Mouse (Mus musculus) testis, adult 2 months (tissue): ENCODE measurements around the gene Cdc37. TPM values are rescaled to one million over a fixed set of nuclear protein-coding genes. Genes with fewer than 3 reads are reported as not detected.
"Not testable (repeated sequence)": the region's sequence is repeated elsewhere in the genome, so short reads cannot be mapped to it uniquely, and the experiment has no call there.

Experiments
- H3K27ac ChIP-seq: fragments of 200-500 bp; 2 replicates; pipeline ENCODE4 v1.5.1; 2012; ENCODE audit warnings: low read depth, low read length; ENCODE audit not compliant: control insufficient read depth, insufficient read depth
- H3K27me3 ChIP-seq: fragments of 200-500 bp; 2 replicates; pipeline ENCODE4 v1.6.1; 2012; ENCODE audit warnings: mild to moderate bottlenecking, low read length, moderate library complexity; ENCODE audit not compliant: control insufficient read depth, insufficient read depth
- H3K36me3 ChIP-seq: fragments of 200-500 bp; 2 replicates; pipeline ENCODE4 v1.6.1; 2012; ENCODE audit warnings: mild to moderate bottlenecking, low read length; ENCODE audit not compliant: control insufficient read depth, insufficient read depth
- H3K4me1 ChIP-seq: fragments of 200-500 bp; 2 replicates; pipeline ENCODE4 v1.6.1; 2012; ENCODE audit warnings: low read length; ENCODE audit not compliant: control insufficient read depth, insufficient read depth
- H3K4me3 ChIP-seq: fragments of 200-500 bp; 2 replicates; pipeline ENCODE4 v1.5.1; 2012; ENCODE audit warnings: low read depth, mild to moderate bottlenecking, low read length, moderate library complexity, mixed read lengths; ENCODE audit not compliant: control insufficient read depth
- CTCF ChIP-seq: fragments of 200-500 bp; IDR thresholded peaks from 2 replicates; pipeline ENCODE4 v1.5.1; 2012; ENCODE audit warnings: low read depth, mild to moderate bottlenecking, inconsistent platforms, low read length, moderate library complexity; ENCODE audit not compliant: control insufficient read depth, insufficient read depth, insufficient replicate concordance
- POLR2A ChIP-seq: fragments of 200-500 bp; IDR thresholded peaks from 2 replicates; pipeline ENCODE4 v1.6.1; 2012; ENCODE audit warnings: low read depth, mild to moderate bottlenecking, inconsistent platforms, low read length, moderate library complexity; ENCODE audit not compliant: control insufficient read depth
- polyA plus RNA-seq: library from polyadenylated mRNA; depleted of rRNA; stranded (reverse); fragments of >200 nt; gene quantifications from 2 replicates; pipeline ENCODE4 v1.2.3, GENCODE M21; 2012; rRNA removed

The Cdc37 gene
- 38.1 and 40.6 TPM in 2 replicates for polyA plus RNA-seq

DNA sequence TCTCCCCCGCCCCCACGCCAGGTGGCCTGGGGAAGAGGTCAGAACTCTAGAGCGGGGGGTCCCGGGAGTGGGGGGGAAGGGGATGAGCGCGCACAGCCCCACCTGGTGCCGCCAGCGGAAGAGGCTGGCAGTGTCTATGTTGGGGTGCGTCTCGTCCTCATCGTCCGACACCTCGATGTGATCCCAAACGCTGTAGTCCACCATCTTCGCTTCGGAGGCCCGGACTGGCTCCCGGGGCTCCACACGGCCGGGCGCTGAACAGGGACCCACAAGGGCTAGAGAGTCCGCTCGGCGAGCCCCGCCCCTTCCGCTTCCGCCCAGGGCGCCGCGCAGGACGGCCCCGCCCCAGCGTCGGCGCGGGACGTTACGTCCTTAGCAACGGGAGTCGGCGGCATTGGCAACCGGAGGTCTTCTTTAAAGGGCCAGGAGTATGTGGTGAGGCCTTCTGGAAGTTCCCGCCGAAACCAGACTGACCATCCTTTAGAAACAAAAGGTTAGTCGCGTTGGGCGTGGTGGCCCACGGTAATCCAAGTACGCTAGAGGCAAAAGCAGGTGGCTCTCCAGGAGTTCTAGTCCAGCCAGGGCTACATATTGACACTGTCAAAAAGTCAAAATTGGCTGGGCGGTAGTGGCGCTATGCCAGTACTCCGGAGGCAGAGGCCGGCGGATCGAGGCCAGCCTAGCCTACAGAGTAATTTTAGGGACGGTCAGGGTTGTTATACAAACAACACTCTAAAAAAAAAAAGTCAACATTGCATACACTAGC is at the start of gene Cdc37:
TSS of gene Cdc37 (minus strand) at position 329 of the 766 bp plus-strand sequence.
- H3K27me3 ChIP-seq = no peaks in the 10 kb centered on the region
- peak within 1 kb of the TSS; percentile 87 for H3K27ac ChIP-seq
- H3K36me3 ChIP-seq = no peaks in the 10 kb centered on the region
- H3K4me3 ChIP-seq = peak within 1 kb of the TSS; percentile 93
- TF ChIP-seq POLR2A (peak; percentile 70), CTCF (no peak)
- peaks cover 28% of the 10 kb centered on the region for H3K4me1 ChIP-seq

DNA sequence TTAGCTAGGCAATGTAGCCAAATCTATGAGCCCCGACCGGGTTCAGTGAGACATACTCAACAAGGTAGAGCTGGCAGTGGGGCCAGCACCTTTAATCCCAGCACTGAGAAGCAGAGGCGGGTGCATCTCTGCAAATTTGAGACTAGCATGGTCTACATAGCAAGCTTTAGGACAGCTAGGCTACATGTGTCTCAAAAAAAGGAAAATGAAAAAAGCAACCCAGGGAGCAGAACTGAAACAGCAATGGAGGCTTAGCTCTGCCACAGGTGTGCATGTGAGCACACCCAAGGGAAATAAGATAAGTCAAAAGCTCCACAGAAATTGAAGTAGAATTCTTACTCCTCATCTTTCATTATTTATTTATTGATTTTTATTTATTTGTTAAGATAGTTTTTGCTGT is 49.2 kb upstream of the Cdc37 start:
- H3K4me1 ChIP-seq = peaks cover 7% of the 10 kb centered on the region
- TF ChIP-seq POLR2A (no peak), CTCF (no peak)
- H3K27ac ChIP-seq = no peak overlapping the region
- peak overlapping the region; percentile 59; the same call in 1 of the 2 replicates for H3K4me3 ChIP-seq
- H3K27me3 ChIP-seq = no peaks in the 10 kb centered on the region
- H3K36me3 ChIP-seq = no peaks in the 10 kb centered on the region

DNA sequence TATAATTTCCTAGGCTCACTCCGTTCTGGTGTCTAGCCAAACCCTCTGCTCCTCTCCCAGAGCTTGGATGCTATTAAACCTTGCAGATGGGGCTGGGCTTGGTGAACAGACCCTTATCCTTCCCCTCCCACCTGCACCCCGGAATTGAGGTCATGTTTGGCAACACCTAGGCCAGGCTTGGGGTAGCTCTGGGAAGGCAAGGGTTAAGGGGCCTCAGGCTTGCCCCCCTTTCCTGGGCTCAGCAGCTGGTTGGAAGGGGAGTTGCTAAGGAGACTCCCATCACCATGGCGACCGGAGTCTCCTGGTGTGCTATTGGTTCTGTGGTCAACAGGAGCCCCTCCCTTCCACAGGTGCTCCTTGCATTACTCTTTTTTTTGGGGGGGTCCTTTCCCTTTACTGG is 48.2 kb upstream of the Cdc37 start:
- Histone ChIP-seq H3K27me3 (no peaks in the 10 kb centered on the region), H3K4me1 (peaks cover 7% of the 10 kb centered on the region), H3K36me3 (no peaks in the 10 kb centered on the region), H3K27ac (no peak overlapping the region), H3K4me3 (peak overlapping the region; percentile 59)
- TF ChIP-seq POLR2A (no peak), CTCF (no peak)

DNA sequence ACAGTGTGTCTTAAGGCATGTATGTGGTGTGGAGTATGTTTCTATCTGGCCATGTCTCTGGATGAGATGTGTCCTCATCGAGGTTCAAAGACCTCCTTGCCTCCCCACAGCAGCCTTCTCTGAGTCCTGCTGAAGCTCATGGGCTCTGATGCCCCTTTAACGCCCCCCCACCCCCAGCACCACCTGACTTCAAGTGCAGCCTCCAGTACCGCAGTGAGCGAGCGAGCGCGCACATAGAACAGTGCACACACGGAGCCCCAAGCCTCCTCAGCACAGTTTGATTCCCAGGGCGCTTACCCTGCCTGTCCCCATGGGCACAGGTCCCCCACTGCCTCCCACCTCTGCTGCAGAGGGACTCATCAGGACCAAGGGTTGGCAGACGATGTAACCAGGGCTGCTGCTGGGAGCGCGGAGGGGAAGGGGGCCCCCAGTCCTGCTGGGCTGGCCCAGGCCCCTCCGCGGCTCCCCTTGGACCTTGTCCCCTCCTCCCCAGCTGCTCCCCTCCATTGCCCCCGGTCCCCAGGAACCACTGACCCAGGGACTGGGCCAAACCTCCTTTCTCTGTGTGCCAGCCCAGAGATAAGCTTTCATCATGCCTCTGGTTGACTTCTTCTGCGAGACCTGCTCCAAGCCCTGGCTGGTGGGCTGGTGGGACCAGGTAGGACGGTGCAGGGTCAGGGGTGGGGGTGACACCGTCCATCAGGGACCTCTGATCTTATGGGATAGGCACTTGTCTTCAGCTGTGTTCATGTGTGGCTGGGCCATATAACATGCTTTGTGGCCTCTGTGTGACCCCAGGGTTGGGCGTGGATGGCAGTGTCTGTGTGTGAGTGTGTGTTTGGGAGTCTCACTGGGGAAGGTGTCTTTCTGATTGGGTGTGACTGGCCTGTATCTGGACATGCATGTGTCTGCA is 47.0 kb upstream of the Cdc37 start:
- no peak overlapping the region for H3K27ac ChIP-seq
- peaks cover 7% of the 10 kb centered on the region for H3K4me1 ChIP-seq
- no peaks in the 10 kb centered on the region for H3K27me3 ChIP-seq
- no peak for TF ChIP-seq CTCF
- no peak for TF ChIP-seq POLR2A
- no peak overlapping the region for H3K4me3 ChIP-seq
- no peaks in the 10 kb centered on the region for H3K36me3 ChIP-seq

DNA sequence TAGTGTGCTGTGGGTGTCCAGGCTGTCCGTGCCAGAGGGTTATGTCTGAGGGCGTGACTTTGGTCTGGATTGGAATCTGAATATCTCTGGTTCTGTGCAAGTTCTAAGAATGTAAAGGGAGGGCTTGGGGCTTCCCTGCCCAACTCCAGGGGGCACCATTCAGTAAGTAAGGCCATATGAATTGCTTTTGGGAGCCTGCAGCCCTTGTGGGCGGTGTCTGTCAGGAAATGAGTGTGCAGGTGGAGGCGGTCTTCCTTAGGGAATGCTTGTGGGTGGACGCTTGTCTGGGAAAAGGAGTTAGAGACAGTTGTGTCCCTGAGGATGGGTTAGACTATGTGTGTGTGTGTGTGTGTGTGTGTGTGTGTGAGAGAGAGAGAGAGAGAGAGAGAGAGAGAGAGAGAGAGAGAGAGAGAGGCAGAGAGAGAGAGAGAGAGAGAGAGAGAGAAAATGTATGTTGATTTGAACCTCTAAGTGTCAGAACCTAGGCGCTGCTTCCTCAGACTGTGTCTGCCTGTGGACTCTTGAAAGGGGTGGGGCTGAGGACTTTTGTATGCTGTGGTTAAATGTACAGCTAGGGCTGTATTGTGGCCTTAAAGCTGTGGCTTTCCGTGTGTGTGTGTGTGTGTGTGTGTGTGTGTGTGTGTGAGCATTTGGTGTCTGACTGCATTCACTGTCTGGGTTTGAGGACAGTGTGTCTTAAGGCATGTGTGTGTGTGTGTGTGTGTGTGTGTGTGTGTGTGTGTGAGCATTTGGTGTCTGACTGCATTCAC is 46.1 kb upstream of the Cdc37 start:
- not testable (repeated sequence) for H3K4me3 ChIP-seq, H3K27ac ChIP-seq

DNA sequence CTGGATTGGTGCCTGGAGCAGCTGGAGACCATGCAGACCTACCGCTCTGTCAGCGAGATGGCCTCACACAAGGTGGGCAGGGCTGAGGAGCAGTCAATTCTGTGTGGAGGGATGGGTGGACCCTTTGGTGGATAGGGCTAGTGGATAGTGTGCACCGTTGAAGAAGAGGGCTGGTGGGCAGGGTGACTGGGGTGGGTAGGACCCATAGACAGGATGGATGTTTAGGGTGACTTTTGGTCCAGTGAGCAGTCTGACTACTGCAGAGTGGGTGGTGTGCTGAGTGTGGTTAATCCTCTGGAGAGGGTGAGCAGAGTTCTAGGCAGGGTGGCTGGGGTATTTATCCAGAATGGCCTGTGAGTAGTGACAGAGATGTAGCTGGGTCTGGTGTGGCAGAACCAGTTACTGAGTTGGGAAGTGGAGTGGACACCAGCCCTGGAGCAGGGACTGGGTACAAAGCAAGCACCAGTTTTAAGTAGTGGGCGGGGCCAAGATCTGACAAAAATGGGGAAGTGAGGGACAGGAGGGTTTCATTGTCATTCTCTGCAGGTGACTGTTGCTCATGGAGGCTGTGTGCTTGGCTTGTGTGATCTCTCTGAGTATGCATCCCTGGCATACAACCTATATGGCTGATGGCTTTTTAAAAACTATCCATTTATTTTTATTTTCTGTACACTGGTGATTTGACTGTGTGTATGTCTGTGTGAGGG is 45.2 kb upstream of the Cdc37 start:
- Histone ChIP-seq H3K27ac (no peak overlapping the region), H3K4me3 (no peak overlapping the region), H3K4me1 (peaks cover 5% of the 10 kb centered on the region), H3K27me3 (no peaks in the 10 kb centered on the region), H3K36me3 (no peaks in the 10 kb centered on the region)
- no peak for TF ChIP-seq POLR2A
- no peak for TF ChIP-seq CTCF

More for the DNA sequence above, 46.1 kb upstream of the Cdc37 start:
- H3K36me3 ChIP-seq, H3K27me3 ChIP-seq, H3K4me1 ChIP-seq: not testable (repeated sequence)

DNA sequence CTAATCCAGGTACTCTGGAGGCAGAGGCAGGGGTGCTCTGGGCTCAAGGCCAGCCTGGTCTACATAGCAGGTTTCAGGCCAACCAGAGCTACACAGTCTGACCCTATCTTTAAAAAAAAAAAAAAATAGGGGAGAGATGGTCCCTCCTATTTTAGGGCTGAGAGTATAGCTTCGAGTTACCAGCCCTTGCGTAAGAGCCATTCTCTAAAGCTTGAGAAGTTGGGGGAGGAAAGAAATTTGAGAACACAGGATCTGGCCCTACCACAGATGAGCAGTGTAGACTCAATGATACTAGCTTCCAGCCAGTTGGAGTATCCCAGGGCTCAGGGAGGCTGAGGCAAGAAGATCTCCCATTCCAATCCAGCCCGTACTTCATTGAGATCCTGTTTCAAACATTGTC is 44.0 kb upstream of the Cdc37 start:
- no peak for TF ChIP-seq CTCF
- TF ChIP-seq POLR2A = no peak
- no peak overlapping the region for H3K27ac ChIP-seq
- H3K4me3 ChIP-seq = no peak overlapping the region
- H3K27me3 ChIP-seq = no peaks in the 10 kb centered on the region
- no peaks in the 10 kb centered on the region for H3K36me3 ChIP-seq
- peaks cover 5% of the 10 kb centered on the region for H3K4me1 ChIP-seq
